Mouse (Mus musculus) liver, adult (tissue): ENCODE results near the gene 4930522H14Rik.

ENCODE experiments used
- GATA4 ChIP-seq: IDR thresholded peaks from 2 replicates; pipeline ENCODE4 v1.6.1; 2014; ENCODE audit warnings: mild to moderate bottlenecking, low read length; ENCODE audit not compliant: insufficient replicate concordance

Gene 4930522H14Rik

GRCm38 (mm10) chr4:109482701-109483100, 48.4 kb downstream of the 4930522H14Rik start:
- TF ChIP-seq GATA4: no peak

GRCm38 (mm10) chr4:109481424-109481823, 49.7 kb downstream of the 4930522H14Rik start:
- TF ChIP-seq GATA4: no peak

GRCm38 (mm10) chr4:109477454-109477853, 53.6 kb downstream of the 4930522H14Rik start:
- TF ChIP-seq GATA4: no peak

GRCm38 (mm10) chr4:109476554-109477014, 54.5 kb downstream of the 4930522H14Rik start:
- no peak for TF ChIP-seq GATA4

- TF ChIP-seq GATA4: no peak
Observed at GRCm38 (mm10) chr4:109475577-109476553, 55.2 kb downstream of the 4930522H14Rik start.

- no peak for TF ChIP-seq GATA4
Observed at GRCm38 (mm10) chr4:109475078-109475477, 56.0 kb downstream of the 4930522H14Rik start.

- TF ChIP-seq GATA4: no peak
Observed at GRCm38 (mm10) chr4:109472566-109472965, 58.5 kb downstream of the 4930522H14Rik start.

GRCm38 (mm10) chr4:109471606-109472005, 59.5 kb downstream of the 4930522H14Rik start:
- no peak for TF ChIP-seq GATA4

- TF ChIP-seq GATA4: no peak
Observed at GRCm38 (mm10) chr4:109467687-109468086, 63.4 kb downstream of the 4930522H14Rik start.

GRCm38 (mm10) chr4:109463892-109464291, 67.2 kb downstream of the 4930522H14Rik start:
- no peak for TF ChIP-seq GATA4

- no peak for TF ChIP-seq GATA4
Observed at GRCm38 (mm10) chr4:109460421-109461179, 70.5 kb downstream of the 4930522H14Rik start.

GRCm38 (mm10) chr4:109456821-109457220, 74.3 kb downstream of the 4930522H14Rik start:
- TF ChIP-seq GATA4: no peak
